Mouse (Mus musculus) heart, embryonic 12.5 days (tissue): Measurements from ENCODE around the gene Polm. TPM values are rescaled to one million over a fixed set of nuclear protein-coding genes. Genes with fewer than 3 reads are reported as not detected.

ENCODE experiments used
- ATAC-seq: fragments of 200-750 bp; cut with Nextera tagmentation; 2 replicates; pipeline ENCODE4 v1.8.0; 2017; ENCODE audit warnings: moderate TSS enrichment, moderate library complexity; ENCODE audit not compliant: insufficient number of reproducible peaks, low FRiP score
- H3K27ac ChIP-seq: fragments of 300-500 bp; sonication (generic); 2 replicates; pipeline ENCODE4 v1.5.1; 2016; ENCODE audit warnings: mild to moderate bottlenecking, moderate library complexity; ENCODE audit not compliant: poor library complexity, severe bottlenecking
- H3K27me3 ChIP-seq: fragments of 300-500 bp; sonication (generic); replicated peaks from 2 replicates; pipeline ENCODE4 v1.6.1; 2016; ENCODE audit warnings: mild to moderate bottlenecking, moderate library complexity
- H3K36me3 ChIP-seq: fragments of 300-500 bp; sonication (generic); 2 replicates; pipeline ENCODE4 v1.6.1; 2016; ENCODE audit warnings: mild to moderate bottlenecking, moderate library complexity
- H3K4me1 ChIP-seq: fragments of 300-500 bp; sonication (generic); replicated peaks from 2 replicates; pipeline ENCODE4 v1.6.1; 2016; ENCODE audit warnings: mild to moderate bottlenecking
- H3K4me2 ChIP-seq: fragments of 300-500 bp; sonication (generic); 2 replicates; pipeline ENCODE4 v1.6.1; 2016; ENCODE audit warnings: mild to moderate bottlenecking, moderate library complexity
- H3K4me3 ChIP-seq: fragments of 300-500 bp; sonication (generic); 2 replicates; pipeline ENCODE4 v1.5.1; 2016; ENCODE audit warnings: mild to moderate bottlenecking
- H3K9ac ChIP-seq: fragments of 300-500 bp; sonication (generic); 2 replicates; pipeline ENCODE4 v1.6.1; 2016; ENCODE audit warnings: mild to moderate bottlenecking, moderate library complexity
- H3K9me3 ChIP-seq: fragments of 300-500 bp; sonication (generic); replicated peaks from 2 replicates; pipeline ENCODE4 v1.6.1; 2016; ENCODE audit warnings: mild to moderate bottlenecking, moderate library complexity
- WGBS: fragments of 180-500 bp; shearing (Covaris S2); methylation state at CpG from one replicate; pipeline ENCODE4 v1.1.7; 2016; 5-methylcytosine and 5-hydroxymethylcytosine counted together
- polyA plus RNA-seq: library from polyadenylated mRNA; unstranded; fragments of >200 nt; fragmentation: Nextera tagmentation; extraction: Ambion mirVana; gene quantifications from 2 replicates; pipeline ENCODE4 v1.2.1, GENCODE M21; 2016

The Polm gene
- polyA plus RNA-seq, 1 experiment from 2014 or later = 8.4 TPM

DNA sequence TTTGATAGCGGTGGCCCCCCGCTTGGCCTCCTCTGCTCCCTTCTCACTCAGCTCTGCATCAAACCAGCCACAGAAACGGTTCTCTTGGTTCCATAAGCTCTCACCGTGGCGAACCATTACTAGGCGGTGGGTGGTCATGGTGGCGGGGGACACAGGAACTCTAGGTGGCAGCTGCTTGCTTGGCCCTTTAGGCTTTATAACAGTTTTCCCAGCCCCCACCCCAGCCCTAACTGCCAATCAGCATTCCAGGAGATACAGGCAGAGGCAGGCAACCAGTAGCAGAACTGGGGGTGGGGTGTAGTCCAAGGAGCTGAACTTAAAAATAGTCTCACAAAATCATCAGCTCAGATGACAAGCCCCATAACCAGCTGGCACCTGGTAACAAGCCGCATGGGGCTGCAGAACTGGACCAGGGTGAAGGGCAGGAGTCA, 34.2 kb downstream of the Polm start, which contains the start of gene Pgam2:
Gene Pgam2 (minus strand): TSS at position 183 of the 431 bp plus-strand sequence.
- Histone ChIP-seq H3K36me3 (peaks cover 32% of the 10 kb centered on the region), H3K27ac (peak within 1 kb of the TSS; percentile 87)
- WGBS = 14% methylated on average over 8 of the region's 8 CpGs

GRCm38 (mm10) chr11:5802457-5803217, 35.2 kb downstream of the Polm start:
- Histone ChIP-seq H3K27ac (peak overlapping the region; percentile 87), H3K9me3 (no peaks in the 10 kb centered on the region), H3K36me3 (peaks cover 40% of the 10 kb centered on the region), H3K4me2 (peak overlapping the region; percentile 68), H3K27me3 (no peaks in the 10 kb centered on the region), H3K9ac (peak overlapping the region; percentile 82), H3K4me1 (peaks cover 49% of the 10 kb centered on the region), H3K4me3 (peak overlapping the region; percentile 57)
- WGBS = 51% methylated on average over 8 of the region's 8 CpGs
- 0 out of 2 replicates have a peak, but pooled peaks have one; percentile 5 for ATAC-seq

More for the DNA sequence above, 34.2 kb downstream of the Polm start, which contains the start of gene Pgam2:
- peak within 1 kb of the TSS; percentile 57 for H3K4me3 ChIP-seq
- H3K27me3 ChIP-seq = no peaks in the 10 kb centered on the region
- H3K4me1 ChIP-seq = peaks cover 43% of the 10 kb centered on the region
- peak; percentile 73 for ATAC-seq
- H3K9me3 ChIP-seq = no peaks in the 10 kb centered on the region
- H3K9ac ChIP-seq = peak within 1 kb of the TSS; percentile 82
- H3K4me2 ChIP-seq = peak within 1 kb of the TSS; percentile 68

DNA sequence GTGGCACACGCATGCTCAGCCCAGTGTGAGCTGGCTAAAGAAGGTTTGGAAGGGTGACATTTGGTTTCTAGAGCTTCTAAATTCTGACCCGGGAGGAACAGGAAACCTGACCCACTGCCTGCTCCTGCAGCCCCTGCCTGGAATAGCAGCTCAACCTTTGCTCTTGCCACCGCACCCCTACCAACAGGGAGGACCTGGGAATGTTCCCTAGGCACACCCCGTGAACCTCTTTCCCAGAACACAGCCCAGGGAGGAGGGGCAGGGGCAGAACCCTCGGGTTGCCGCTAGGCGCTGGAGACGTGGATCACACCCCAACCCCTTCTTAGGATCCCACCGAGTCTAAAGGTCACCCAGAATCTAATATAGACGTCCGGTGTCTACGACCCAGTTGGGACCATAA, 35.8 kb downstream of the Polm start:
- Histone ChIP-seq H3K27ac (peak overlapping the region; percentile 87), H3K36me3 (peaks cover 46% of the 10 kb centered on the region), H3K4me2 (peak overlapping the region; percentile 68), H3K9ac (peak overlapping the region; percentile 82), H3K4me1 (peaks cover 52% of the 10 kb centered on the region), H3K4me3 (peak overlapping the region; percentile 57), H3K27me3 (no peaks in the 10 kb centered on the region), H3K9me3 (no peaks in the 10 kb centered on the region)
- no peak for ATAC-seq
- WGBS = 46% methylated on average over 12 of the region's 12 CpGs

DNA sequence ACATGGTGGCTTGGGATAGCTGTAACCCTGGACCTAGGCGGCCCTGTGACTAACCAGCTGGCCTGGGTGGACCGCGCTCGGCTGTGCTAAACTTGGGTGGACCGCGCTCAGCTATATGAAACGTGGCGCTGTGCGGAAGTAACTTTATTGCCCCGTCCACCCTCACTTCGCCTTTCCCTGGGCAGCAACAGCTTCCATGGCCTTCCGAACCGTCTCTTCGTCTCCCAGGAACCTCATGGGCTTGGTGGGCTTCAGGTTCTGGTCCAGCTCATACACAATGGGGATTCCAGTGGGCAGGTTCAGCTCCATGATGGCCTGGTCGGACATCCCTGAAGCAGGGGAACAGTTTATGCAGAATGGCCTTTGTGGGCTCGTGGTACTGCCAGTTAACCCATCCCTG, 36.3 kb downstream of the Polm start:
- Histone ChIP-seq H3K27me3 (no peaks in the 10 kb centered on the region), H3K27ac (peak overlapping the region; percentile 87), H3K36me3 (peaks cover 51% of the 10 kb centered on the region), H3K9ac (peak overlapping the region; percentile 82), H3K4me1 (peaks cover 52% of the 10 kb centered on the region), H3K9me3 (no peaks in the 10 kb centered on the region), H3K4me2 (peak overlapping the region; percentile 68), H3K4me3 (peak overlapping the region; percentile 57)
- no peak for ATAC-seq
- 90% methylated on average over 16 of the region's 16 CpGs for WGBS

- Histone ChIP-seq H3K9ac (peak overlapping the region; percentile 46; the same call in 1 of the 2 replicates), H3K27ac (no peak overlapping the region), H3K9me3 (no peaks in the 10 kb centered on the region), H3K27me3 (no peaks in the 10 kb centered on the region), H3K36me3 (peaks cover 67% of the 10 kb centered on the region), H3K4me2 (no peak overlapping the region), H3K4me1 (peaks cover 64% of the 10 kb centered on the region), H3K4me3 (no peak overlapping the region)
- 69% methylated on average over 17 of the region's 17 CpGs for WGBS
- no peak for ATAC-seq
Measured at GRCm38 (mm10) chr11:5799621-5800490, 38.0 kb downstream of the Polm start.

- no peak overlapping the region for H3K27ac ChIP-seq
- no peak overlapping the region for H3K4me2 ChIP-seq
- H3K4me3 ChIP-seq = no peak overlapping the region
- H3K9ac ChIP-seq = no peak overlapping the region
- no peaks in the 10 kb centered on the region for H3K27me3 ChIP-seq
- H3K4me1 ChIP-seq = peaks cover 52% of the 10 kb centered on the region
- WGBS = 86% methylated on average over 5 of the region's 5 CpGs
- ATAC-seq = no peak
- no peaks in the 10 kb centered on the region for H3K9me3 ChIP-seq
- peaks cover 84% of the 10 kb centered on the region for H3K36me3 ChIP-seq
Measured at GRCm38 (mm10) chr11:5797928-5798327, 39.9 kb downstream of the Polm start.

- Histone ChIP-seq H3K27ac (no peak overlapping the region), H3K4me2 (no peak overlapping the region), H3K9me3 (no peaks in the 10 kb centered on the region), H3K36me3 (peaks cover 90% of the 10 kb centered on the region), H3K27me3 (no peaks in the 10 kb centered on the region), H3K4me1 (peaks cover 52% of the 10 kb centered on the region), H3K9ac (no peak overlapping the region), H3K4me3 (no peak overlapping the region)
- 68% methylated on average over 11 of the region's 11 CpGs for WGBS
- no peak for ATAC-seq
Measured at GRCm38 (mm10) chr11:5797371-5797770, 40.4 kb downstream of the Polm start.

DNA sequence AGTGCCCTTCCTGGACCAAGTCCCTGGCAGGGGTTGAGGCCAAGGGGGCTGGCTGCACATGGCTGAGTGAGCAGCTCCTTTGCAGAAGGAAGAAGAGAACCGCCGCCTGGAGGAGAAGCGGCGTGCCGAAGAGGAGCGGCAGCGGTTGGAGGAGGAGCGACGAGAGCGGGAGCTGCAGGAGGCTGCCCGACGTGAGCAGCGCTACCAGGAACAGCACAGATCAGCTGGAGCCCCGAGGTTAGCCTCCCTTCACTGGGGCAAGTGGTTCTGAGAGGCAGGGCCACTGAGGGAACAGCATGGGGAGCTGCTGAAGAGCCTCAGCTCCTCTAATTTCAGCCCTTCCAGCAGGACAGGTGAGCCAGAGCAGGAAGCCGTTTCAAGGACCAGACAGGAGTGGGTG, 40.9 kb downstream of the Polm start:
- Histone ChIP-seq H3K27ac (no peak overlapping the region), H3K9ac (no peak overlapping the region), H3K4me3 (no peak overlapping the region), H3K36me3 (peaks cover 94% of the 10 kb centered on the region), H3K27me3 (no peaks in the 10 kb centered on the region), H3K4me1 (peaks cover 50% of the 10 kb centered on the region), H3K4me2 (no peak overlapping the region), H3K9me3 (no peaks in the 10 kb centered on the region)
- whole genome bisulfite sequencing = 87% methylated on average over 15 of the region's 15 CpGs
- ATAC-seq = no peak

DNA sequence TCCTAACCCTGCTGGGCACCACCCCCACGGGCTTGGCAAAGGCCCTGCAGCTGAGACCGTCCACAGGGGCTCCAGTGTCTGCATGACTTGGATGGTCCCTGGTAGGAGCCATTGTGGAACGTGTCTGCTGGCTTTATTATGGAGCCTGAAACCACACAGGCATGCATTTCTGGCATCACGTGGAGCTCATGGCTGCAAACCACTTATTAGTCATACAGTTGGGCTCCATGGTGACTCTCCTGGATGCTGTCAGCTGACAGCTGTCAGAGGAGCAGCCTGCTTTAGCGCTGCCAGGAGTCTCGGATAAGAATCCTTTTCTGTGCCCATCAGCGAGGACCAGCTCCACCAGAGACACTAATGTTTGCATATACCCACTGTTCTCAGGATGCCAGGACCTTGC, 42.1 kb downstream of the Polm start:
- Histone ChIP-seq H3K27ac (peak overlapping the region; percentile 50), H3K4me1 (peaks cover 38% of the 10 kb centered on the region), H3K4me3 (no peak overlapping the region), H3K4me2 (no peak overlapping the region), H3K9ac (no peak overlapping the region), H3K36me3 (peaks cover 94% of the 10 kb centered on the region), H3K27me3 (no peaks in the 10 kb centered on the region), H3K9me3 (no peaks in the 10 kb centered on the region)
- no peak for ATAC-seq
- 59% methylated on average over 7 of the region's 7 CpGs for WGBS

GRCm38 (mm10) chr11:5795290-5795689, 42.5 kb downstream of the Polm start:
- Histone ChIP-seq H3K4me3 (no peak overlapping the region), H3K9me3 (no peaks in the 10 kb centered on the region), H3K36me3 (peaks cover 89% of the 10 kb centered on the region), H3K4me2 (no peak overlapping the region), H3K27me3 (no peaks in the 10 kb centered on the region), H3K27ac (peak overlapping the region; percentile 50), H3K9ac (no peak overlapping the region), H3K4me1 (peaks cover 34% of the 10 kb centered on the region)
- 85% methylated on average over 9 of the region's 9 CpGs for WGBS
- no peak for ATAC-seq

DNA sequence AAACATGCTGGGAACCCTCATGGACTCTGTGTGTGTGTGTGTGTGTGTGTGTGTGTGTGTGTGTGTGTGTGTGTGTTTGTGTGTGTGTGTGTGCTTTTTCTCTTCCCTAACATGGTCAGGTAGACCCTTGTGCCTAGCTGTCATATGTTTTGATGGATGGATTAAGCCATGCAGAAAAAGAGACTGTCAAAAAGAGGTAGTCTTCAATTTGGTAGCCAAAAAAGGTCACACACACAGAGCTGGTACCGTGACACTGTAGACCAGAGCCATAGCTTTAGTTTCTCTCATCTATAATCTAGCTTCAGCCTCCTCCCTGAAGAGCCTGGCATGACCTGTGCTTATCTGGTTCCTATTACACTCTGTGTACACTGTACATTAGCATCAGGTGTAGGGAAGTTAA, 47.4 kb downstream of the Polm start:
- Histone ChIP-seq H3K9me3 (no peaks in the 10 kb centered on the region), H3K9ac (no peak overlapping the region), H3K27ac (no peak overlapping the region), H3K4me1 (peaks cover 26% of the 10 kb centered on the region), H3K27me3 (no peaks in the 10 kb centered on the region), H3K36me3 (peaks cover 43% of the 10 kb centered on the region), H3K4me3 (no peak overlapping the region), H3K4me2 (no peak overlapping the region)
- 90% methylated on average over 1 of the region's 1 CpGs for WGBS
- no peak for ATAC-seq
